Mouse (Mus musculus) liver, embryonic 14.5 days (tissue): Measurements from ENCODE around the gene Msmo1. TPM values are rescaled to one million over a fixed set of nuclear protein-coding genes. Genes with fewer than 3 reads are reported as not detected.

ENCODE experiments used
- ATAC-seq: fragments of 200-750 bp; cut with Nextera tagmentation; 2 replicates; pipeline ENCODE4 v1.8.0; 2017; ENCODE audit warnings: moderate number of reproducible peaks, mild to moderate bottlenecking, moderate library complexity; ENCODE audit not compliant: insufficient read depth
- DNase-seq, 3 experiments: peaks; one replicate each; pipeline ENCODE4 v3.0.0-alpha.2; 2012 to 2013; ENCODE audit warnings: low read depth in 3 of 3, low spot score in 3 of 3
- H3K27ac ChIP-seq: fragments of 300-500 bp; sonication (generic); 2 replicates; pipeline ENCODE4 v1.5.1; 2014; ENCODE audit warnings: moderate library complexity, mild to moderate bottlenecking, control low read depth, inconsistent platforms
- H3K27me3 ChIP-seq: fragments of 300-500 bp; sonication (generic); 2 replicates; pipeline ENCODE4 v1.6.1; 2014; ENCODE audit warnings: mild to moderate bottlenecking, low read length, moderate library complexity; ENCODE audit not compliant: control insufficient read depth, insufficient read depth
- H3K36me3 ChIP-seq: fragments of 300-500 bp; sonication (generic); replicated peaks from 2 replicates; pipeline ENCODE4 v1.6.1; 2014; ENCODE audit warnings: low read depth; ENCODE audit not compliant: control insufficient read depth, insufficient read depth
- H3K4me1 ChIP-seq, 2 experiments: fragments of 200-500 bp in 1 of 2; fragments of 300-500 bp in 1 of 2; sonication (generic) in 1 of 2; replicated peaks; 2 replicates each; pipeline ENCODE4 v1.6.1; 2012 to 2014; ENCODE audit warnings: antibody characterized with exemption in 1 of 2, inconsistent platforms in 1 of 2, low read length in 1 of 2; ENCODE audit not compliant: control insufficient read depth in 2 of 2, insufficient read depth in 2 of 2
- H3K4me2 ChIP-seq: fragments of 300-500 bp; sonication (generic); 2 replicates; pipeline ENCODE4 v1.6.1; 2014; ENCODE audit warnings: low read depth, mild to moderate bottlenecking, control low read depth, moderate library complexity
- H3K4me3 ChIP-seq, 2 experiments: fragments of 200-500 bp in 1 of 2; fragments of 300-500 bp in 1 of 2; sonication (generic) in 1 of 2; 2 replicates each; pipeline ENCODE4 v1.5.1; 2012 to 2014; ENCODE audit warnings: low read depth in 2 of 2, low read length in 2 of 2, mild to moderate bottlenecking in 2 of 2, control low read depth in 1 of 2, inconsistent platforms in 1 of 2, moderate library complexity in 1 of 2; ENCODE audit not compliant: insufficient read depth in 1 of 2
- H3K9ac ChIP-seq: fragments of 300-500 bp; sonication (generic); replicated peaks from 2 replicates; pipeline ENCODE4 v1.6.1; 2014; ENCODE audit warnings: mild to moderate bottlenecking, control low read depth, moderate library complexity
- H3K9me3 ChIP-seq: fragments of 300-500 bp; sonication (generic); 2 replicates; pipeline ENCODE4 v1.6.1; 2016; ENCODE audit warnings: low read length, mixed read lengths; ENCODE audit not compliant: control insufficient read depth
- CTCF ChIP-seq: IDR thresholded peaks from 2 replicates; pipeline ENCODE4 v1.5.1; 2016; ENCODE audit warnings: antibody characterized with exemption, low read depth, control low read depth
- EP300 ChIP-seq: IDR thresholded peaks from 2 replicates; pipeline ENCODE4 v1.6.1; 2016; ENCODE audit warnings: antibody characterized with exemption, low read depth
- WGBS: fragments of 180-500 bp; shearing (Covaris S2); extraction: QIAGEN DNeasy Blood & Tissue Kit; methylation state at CpG from one replicate; pipeline ENCODE4 v1.1.7; 2014; ENCODE audit not compliant: insufficient replicate concordance; 5-methylcytosine and 5-hydroxymethylcytosine counted together
- polyA plus RNA-seq, 2 experiments: library from polyadenylated mRNA; depleted of rRNA in 1 of 2; stranded (reverse) in 1 of 2; unstranded in 1 of 2; fragments of >200 nt; fragmentation: Nextera tagmentation in 1 of 2; extraction: Ambion mirVana in 1 of 2; gene quantifications; 2 replicates each; pipeline versions ENCODE4 v1.2.1 to v1.2.3; 2012 to 2014

The Msmo1 gene
- 51.4 and 57.1 TPM in 2 replicates for polyA plus RNA-seq (2012; rRNA removed)
- 119 and 131 TPM in 2 replicates for polyA plus RNA-seq (2014; fragmentation: Nextera tagmentation; extraction: Ambion mirVana)

DNA sequence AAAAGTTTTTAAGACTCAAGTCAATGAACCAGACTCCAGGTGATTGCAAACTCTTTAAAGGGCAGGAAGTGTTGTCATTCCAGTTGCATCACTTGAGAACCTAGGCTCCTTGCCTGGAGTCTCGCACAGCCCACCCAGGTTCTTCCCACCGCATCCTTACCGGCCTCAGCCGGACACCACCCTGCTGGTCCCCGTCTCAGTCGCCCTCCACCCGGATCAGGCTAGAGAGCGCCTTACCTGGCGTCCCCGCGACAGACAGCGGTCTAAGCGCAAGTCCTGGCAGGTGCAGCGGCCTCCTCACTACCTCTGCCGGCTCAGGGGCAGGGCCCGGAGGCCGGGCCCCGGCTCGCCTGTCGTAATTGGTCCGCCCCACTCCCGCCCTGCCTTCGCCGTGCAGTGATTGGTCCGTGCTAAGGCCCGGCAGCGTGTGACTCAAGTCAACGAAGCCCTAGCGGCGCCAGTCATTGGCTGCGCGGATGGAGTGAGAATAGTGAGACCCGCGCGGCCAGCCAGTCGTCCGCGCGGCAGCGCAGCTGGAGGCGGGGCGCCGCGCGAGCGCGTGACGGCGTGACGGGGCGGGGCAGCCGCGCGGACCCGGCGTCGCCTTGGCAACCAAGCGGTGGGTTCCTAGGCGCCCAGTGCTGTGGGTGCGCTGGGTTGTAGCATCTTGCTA lies at the start of gene Msmo1:
Gene Msmo1 (minus strand): TSS at position 522 of the 673 bp plus-strand sequence.
- H3K4me3 ChIP-seq, result peak within 1 kb of the TSS; percentile 73 to 90
- H3K27ac ChIP-seq, result no peak within 1 kb of the TSS
- H3K4me1 ChIP-seq, result peaks cover 0 to 13% of the 10 kb centered on the region in 2 experiments; a peak in 3 of 4 replicates
- WGBS, result under 1% methylated on average over 60 of the region's 60 CpGs
- peak within 1 kb of the TSS; percentile 72 for H3K9ac ChIP-seq
- DNase-seq, result peak; percentile 96 to 98 (median 96)
- TF ChIP-seq CTCF (0 out of 2 replicates have a peak, but pooled peaks have one; percentile 9), EP300 (no peak)
- peak; percentile 99 for ATAC-seq
- no peaks in the 10 kb centered on the region for H3K9me3 ChIP-seq
- peaks cover 2% of the 10 kb centered on the region for H3K36me3 ChIP-seq
- peak within 1 kb of the TSS; percentile 90 for H3K4me2 ChIP-seq
- no peaks in the 10 kb centered on the region for H3K27me3 ChIP-seq

DNA sequence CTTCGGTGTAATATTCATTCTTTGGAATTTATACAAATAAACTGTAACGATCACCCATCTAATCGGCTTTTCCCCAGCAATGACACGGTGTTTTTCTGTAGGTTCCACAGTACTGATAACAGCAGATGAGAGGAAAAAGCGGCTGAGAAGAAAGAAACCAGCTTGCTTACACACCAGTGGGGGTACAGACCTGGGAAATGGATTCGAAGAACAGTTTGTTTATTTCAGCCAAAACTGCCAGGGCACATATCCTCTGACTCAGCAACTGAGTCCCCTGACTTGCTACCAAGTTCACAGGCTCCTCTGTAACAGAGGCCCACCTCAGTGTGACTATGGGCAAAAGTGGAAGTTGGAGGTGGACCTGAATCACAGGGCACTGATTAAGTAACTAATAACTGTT lies 48.4 kb upstream of the Msmo1 start:
- H3K9me3 ChIP-seq, result no peaks in the 10 kb centered on the region
- no peaks in the 10 kb centered on the region for H3K36me3 ChIP-seq
- peaks cover 3 to 25% of the 10 kb centered on the region in 2 experiments; a peak in 3 of 4 replicates for H3K4me1 ChIP-seq
- DNase-seq (peak in 1 of 3 experiments; percentile 4), ATAC-seq (no peak)
- no peaks in the 10 kb centered on the region for H3K27me3 ChIP-seq
- no peak overlapping the region for H3K4me2 ChIP-seq
- no peak overlapping the region for H3K27ac ChIP-seq
- TF ChIP-seq EP300 (peak; percentile 58; the same call in 1 of the 2 replicates), CTCF (no peak)
- H3K4me3 ChIP-seq, result no peak overlapping the region
- 17% methylated on average over 6 of the region's 6 CpGs for WGBS
- no peak overlapping the region for H3K9ac ChIP-seq

DNA sequence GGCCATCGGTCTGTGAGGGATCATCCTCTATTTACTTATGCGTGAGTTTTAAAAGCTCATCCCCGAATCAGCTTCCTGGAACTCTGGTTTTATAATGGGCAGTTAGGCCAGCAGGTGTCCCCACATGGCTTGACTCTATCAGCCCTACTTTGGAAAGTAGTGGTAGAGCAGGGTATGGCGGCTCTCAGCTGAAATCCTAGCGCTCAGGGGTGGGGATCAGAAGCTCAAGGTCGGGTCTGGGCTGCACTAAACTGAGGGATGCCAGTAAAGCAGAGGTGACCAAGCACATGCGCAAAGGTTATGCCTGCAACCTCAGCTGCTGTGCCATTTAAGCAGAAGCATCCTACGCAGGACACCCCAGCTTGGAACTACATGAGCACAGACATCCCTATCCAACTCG lies 44.3 kb upstream of the Msmo1 start:
- DNase-seq (no peak), ATAC-seq (no peak)
- H3K36me3 ChIP-seq, result no peaks in the 10 kb centered on the region
- no peak overlapping the region for H3K9ac ChIP-seq
- no peaks in the 10 kb centered on the region for H3K9me3 ChIP-seq
- H3K4me1 ChIP-seq, result peaks cover 3 to 11% of the 10 kb centered on the region in 2 experiments; a peak in 3 of 4 replicates
- no peaks in the 10 kb centered on the region for H3K27me3 ChIP-seq
- no peak overlapping the region for H3K4me3 ChIP-seq
- TF ChIP-seq EP300 (no peak), CTCF (peak; percentile 23; the same call in 1 of the 2 replicates)
- 69% methylated on average over 9 of the region's 9 CpGs for WGBS
- no peak overlapping the region for H3K4me2 ChIP-seq
- no peak overlapping the region for H3K27ac ChIP-seq

DNA sequence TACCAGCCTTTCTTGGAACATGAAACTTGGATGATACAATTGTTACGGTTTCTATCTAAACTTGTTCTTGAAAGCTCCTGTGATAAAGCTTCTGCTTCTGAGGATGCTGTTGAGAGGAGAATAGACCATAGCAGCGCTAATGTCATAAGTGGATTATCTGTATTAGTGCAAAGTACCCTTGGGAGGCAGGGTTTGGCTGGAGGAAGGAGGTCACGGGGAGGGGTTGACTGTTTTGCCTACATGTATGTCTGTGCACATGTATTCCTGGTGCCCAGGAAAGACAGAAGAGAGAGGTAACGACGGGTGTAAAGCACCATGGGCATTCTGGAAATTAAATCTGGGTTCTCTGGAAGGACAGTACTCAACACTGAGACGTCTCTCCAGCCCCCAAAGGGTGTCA lies 40.5 kb upstream of the Msmo1 start:
- H3K4me3 ChIP-seq, result no peak overlapping the region
- no peak overlapping the region for H3K9ac ChIP-seq
- H3K4me2 ChIP-seq, result no peak overlapping the region
- H3K9me3 ChIP-seq, result no peaks in the 10 kb centered on the region
- 77% methylated on average over 6 of the region's 6 CpGs for WGBS
- no peaks in the 10 kb centered on the region for H3K27me3 ChIP-seq
- no peaks in the 10 kb centered on the region for H3K4me1 ChIP-seq
- no peak for ATAC-seq
- H3K27ac ChIP-seq, result no peak overlapping the region
- TF ChIP-seq EP300 (no peak), CTCF (no peak)
- DNase-seq, result no peak
- no peaks in the 10 kb centered on the region for H3K36me3 ChIP-seq

DNA sequence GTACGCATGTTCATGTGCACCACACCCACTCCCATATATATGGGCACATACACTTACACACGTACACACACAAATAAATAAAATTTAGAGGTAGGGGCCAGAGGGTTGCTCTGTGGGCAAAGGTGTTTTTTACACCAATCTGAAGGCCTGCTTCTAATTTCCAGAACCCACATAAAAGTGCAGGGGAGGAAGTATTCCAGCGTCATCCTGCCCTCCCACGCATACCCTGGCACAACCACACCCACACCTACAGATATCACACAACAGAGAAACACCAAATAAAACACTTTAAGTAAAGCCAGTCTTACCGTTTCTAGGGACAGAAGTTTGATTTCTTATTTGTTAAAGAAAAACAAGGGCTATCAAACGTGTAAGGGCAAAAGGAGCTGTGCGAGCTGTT lies 37.2 kb upstream of the Msmo1 start:
- no peak overlapping the region for H3K4me2 ChIP-seq
- no peak overlapping the region for H3K9ac ChIP-seq
- H3K4me3 ChIP-seq, result no peak overlapping the region

More for the DNA sequence above, 37.2 kb upstream of the Msmo1 start:
- DNase-seq, result no peak
- no peak for TF ChIP-seq EP300
- Histone ChIP-seq H3K36me3 (no peaks in the 10 kb centered on the region), H3K9me3 (no peaks in the 10 kb centered on the region), H3K27ac (no peak overlapping the region), H3K27me3 (no peaks in the 10 kb centered on the region), H3K4me1 (no peaks in the 10 kb centered on the region)
- 73% methylated on average over 7 of the region's 7 CpGs for WGBS
- ATAC-seq, result no peak
